Mouse (Mus musculus) C2C12 (cell line): Measurements from ENCODE around the gene Pus7l.

Experiments
- CEBPB ChIP-seq: IDR thresholded peaks from one replicate; pipeline ENCODE4 v1.6.1; 2011; ENCODE audit warnings: low read depth, mild to moderate bottlenecking, control low read depth, moderate library complexity
- CTCF ChIP-seq: IDR thresholded peaks from one replicate; pipeline ENCODE4 v1.5.1; 2011; ENCODE audit not compliant: control insufficient read depth, insufficient read depth, insufficient read length
- MAX ChIP-seq: IDR thresholded peaks from one replicate; pipeline ENCODE4 v1.6.1; 2011; ENCODE audit warnings: mild to moderate bottlenecking, control low read depth
- MYOD1 ChIP-seq: IDR thresholded peaks from one replicate; pipeline ENCODE4 v1.6.1; 2011; ENCODE audit warnings: low read depth; ENCODE audit not compliant: control insufficient read depth, insufficient read length
- MYOG ChIP-seq: IDR thresholded peaks from one replicate; pipeline ENCODE4 v1.6.1; 2011; ENCODE audit not compliant: control insufficient read depth, insufficient read length; ENCODE audit errors: extremely low read depth
- USF1 ChIP-seq: IDR thresholded peaks from one replicate; pipeline ENCODE4 v1.6.1; 2011; ENCODE audit warnings: low read depth, mild to moderate bottlenecking, control low read depth, moderate library complexity

DNA sequence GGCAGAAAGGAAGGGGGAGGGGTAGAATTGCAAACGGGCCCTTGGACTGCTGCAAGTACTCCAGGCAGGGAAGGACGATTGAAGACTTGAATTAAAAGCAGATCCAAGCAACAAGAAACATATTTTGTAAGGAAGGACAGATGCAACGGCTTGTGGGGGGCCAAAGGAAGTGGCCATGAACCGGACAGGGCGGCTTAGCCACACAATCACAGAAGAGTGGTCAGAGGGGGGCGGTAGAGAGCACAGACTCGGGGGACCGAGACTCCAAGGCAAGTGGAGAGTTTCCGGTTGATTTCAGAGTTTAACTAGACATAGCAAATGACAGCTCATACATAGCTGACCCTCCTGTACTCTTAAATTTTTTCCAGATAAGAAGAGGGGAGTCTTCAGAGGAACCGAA lies 47.4 kb downstream of the Pus7l start:
- no peak for TF ChIP-seq CTCF
- no peak for TF ChIP-seq USF1
- TF ChIP-seq MAX, result no peak
- no peak for TF ChIP-seq MYOG
- TF ChIP-seq CEBPB, result no peak
- TF ChIP-seq MYOD1, result no peak
